Mouse (Mus musculus): ENCODE measurements around the gene Aipl1. TPM values are rescaled to one million over a fixed set of nuclear protein-coding genes. Genes with fewer than 3 reads are reported as not detected.

The Aipl1 gene
- total and polyA plus RNA-seq, 2 experiments from 2014 or later = 0.31 TPM; not detected in 1

DNA sequence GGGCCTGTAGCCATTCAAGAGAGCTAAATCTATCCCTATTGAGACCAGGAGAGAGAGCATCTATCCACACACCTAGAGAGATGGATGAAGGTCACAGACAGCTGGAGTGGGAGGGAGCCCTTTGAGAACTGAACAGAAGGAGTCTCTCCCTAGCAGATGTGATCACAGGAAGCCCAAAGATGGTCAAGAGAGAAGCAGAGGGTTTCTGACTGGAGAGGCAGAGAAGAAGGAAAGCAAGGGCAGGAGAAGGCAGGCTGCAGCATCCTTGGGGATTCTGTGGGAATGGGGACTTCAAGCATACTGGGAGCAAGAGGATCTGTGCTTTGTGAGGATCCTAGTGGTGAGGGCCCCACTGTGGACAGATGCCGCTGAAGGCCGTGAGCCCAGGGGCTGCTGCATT, 51.5 kb downstream of the Aipl1 start:
- Histone ChIP-seq H3K27ac (ENCODE audit: low read depth) (no peak overlapping the region), H3K27me3 (ENCODE audit: control insufficient read depth, insufficient read depth, low read length) (0 out of 2 replicates have a peak, but pooled peaks cover 3% of the 10 kb centered on the region), H3K9ac (replicated peaks; ENCODE audit: low read depth, low read length) (no peak overlapping the region), H3K4me1 (ENCODE audit: control insufficient read depth, insufficient read depth) (no peaks in the 10 kb centered on the region), H3K9me3 (replicated peaks; ENCODE audit: control insufficient read depth, low read length) (no peaks in the 10 kb centered on the region), H3K4me2 (ENCODE audit: low read depth, low read length) (no peak overlapping the region), H3K36me3 (replicated peaks; ENCODE audit: control insufficient read depth, insufficient read depth, low read length) (no peaks in the 10 kb centered on the region), H3K4me3 (ENCODE audit: low read depth, low read length) (no peak overlapping the region)
- DNase-seq (ENCODE audit: low spot score) = no peak
- WGBS = 87% methylated on average over 2 of the region's 2 CpGs
- ATAC-seq (ENCODE audit: insufficient read depth, low read depth) = no peak
- no peak for TF ChIP-seq EP300 (IDR thresholded peaks at IDR 0.05; ENCODE audit: low read depth)
- no peak for TF ChIP-seq CTCF (IDR thresholded peaks at IDR 0.05; ENCODE audit: low read depth)

DNA sequence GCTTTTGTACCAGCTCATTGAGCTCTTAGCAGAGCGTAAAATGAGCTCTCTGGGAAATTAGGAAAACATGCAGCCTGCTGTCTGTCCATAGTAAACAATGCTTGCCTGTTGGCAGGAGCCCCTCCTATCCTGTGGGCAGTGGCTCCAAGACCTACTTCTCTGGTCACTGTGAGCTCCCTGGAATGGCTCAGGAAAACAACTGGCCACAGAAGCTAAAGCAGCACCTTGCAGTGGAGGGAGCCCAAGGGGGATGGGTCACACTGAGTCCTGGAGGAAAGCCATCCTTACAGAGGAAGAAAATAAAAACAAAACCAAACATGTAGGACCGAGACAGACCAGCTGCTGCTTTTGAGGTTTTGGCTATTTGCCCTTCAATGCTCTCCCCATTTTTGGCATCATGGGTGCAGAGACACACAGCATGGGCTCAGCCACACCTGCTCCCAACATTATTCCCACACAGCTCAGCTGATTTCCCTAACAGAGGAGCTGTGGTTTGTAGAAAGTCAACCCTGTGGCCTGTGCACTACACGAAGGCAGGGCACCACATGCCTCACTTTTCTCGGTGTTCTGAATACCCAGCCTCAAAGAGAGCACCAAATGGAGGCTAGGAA, 52.1 kb downstream of the Aipl1 start:
- Histone ChIP-seq H3K36me3 (replicated peaks; ENCODE audit: control insufficient read depth, insufficient read depth, low read length) (no peaks in the 10 kb centered on the region), H3K4me2 (ENCODE audit: low read depth, low read length) (no peak overlapping the region), H3K4me1 (ENCODE audit: control insufficient read depth, insufficient read depth) (no peaks in the 10 kb centered on the region), H3K9me3 (replicated peaks; ENCODE audit: control insufficient read depth, low read length) (no peaks in the 10 kb centered on the region), H3K4me3 (ENCODE audit: low read depth, low read length) (no peak overlapping the region), H3K27me3 (ENCODE audit: control insufficient read depth, insufficient read depth, low read length) (0 out of 2 replicates have a peak, but pooled peaks cover 3% of the 10 kb centered on the region), H3K9ac (replicated peaks; ENCODE audit: low read depth, low read length) (no peak overlapping the region), H3K27ac (ENCODE audit: low read depth) (no peak overlapping the region)
- 39% methylated on average over 4 of the region's 4 CpGs for WGBS
- TF ChIP-seq CTCF (IDR thresholded peaks at IDR 0.05; ENCODE audit: low read depth) (no peak), EP300 (IDR thresholded peaks at IDR 0.05; ENCODE audit: low read depth) (no peak)
- no peak for DNase-seq (ENCODE audit: low spot score)
- no peak for ATAC-seq (ENCODE audit: insufficient read depth, low read depth)

DNA sequence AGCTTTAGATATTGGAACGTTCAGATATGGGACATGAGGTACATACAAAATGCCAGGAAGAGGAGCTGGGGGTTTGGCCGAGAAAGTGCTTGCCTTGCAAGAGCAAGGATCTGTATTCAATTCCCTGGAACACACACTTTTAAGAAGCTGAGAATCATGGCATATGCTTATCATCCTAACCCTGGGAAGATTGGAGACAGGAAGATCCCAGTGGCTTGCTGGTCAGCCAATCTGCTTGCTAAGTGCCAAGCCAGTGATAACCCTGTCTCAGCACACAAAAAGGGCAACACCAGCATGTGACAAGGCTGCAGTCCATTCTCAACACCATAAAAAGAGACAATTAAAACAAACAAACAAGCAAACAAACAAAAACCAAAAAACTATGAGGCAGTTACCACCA, 53.2 kb downstream of the Aipl1 start:
- Histone ChIP-seq H3K36me3 (replicated peaks; ENCODE audit: control insufficient read depth, insufficient read depth, low read length) (no peaks in the 10 kb centered on the region), H3K27me3 (ENCODE audit: control insufficient read depth, insufficient read depth, low read length) (0 out of 2 replicates have a peak, but pooled peaks cover 3% of the 10 kb centered on the region), H3K9ac (replicated peaks; ENCODE audit: low read depth, low read length) (no peak overlapping the region), H3K9me3 (replicated peaks; ENCODE audit: control insufficient read depth, low read length) (no peaks in the 10 kb centered on the region), H3K4me2 (ENCODE audit: low read depth, low read length) (no peak overlapping the region), H3K4me3 (ENCODE audit: low read depth, low read length) (no peak overlapping the region), H3K4me1 (ENCODE audit: control insufficient read depth, insufficient read depth) (no peaks in the 10 kb centered on the region), H3K27ac (ENCODE audit: low read depth) (no peak overlapping the region)
- TF ChIP-seq CTCF (IDR thresholded peaks at IDR 0.05; ENCODE audit: low read depth) (no peak), EP300 (IDR thresholded peaks at IDR 0.05; ENCODE audit: low read depth) (no peak)
- WGBS = 63% methylated on average over 2 of the region's 2 CpGs
- DNase-seq (ENCODE audit: low spot score) = no peak
- ATAC-seq (ENCODE audit: insufficient read depth, low read depth) = no peak

Other genes starting within 250 kb of the Aipl1 start
- gene Pimreg, start 4.5 kb upstream of the Aipl1 start, total RNA-seq (2014; rRNA removed; ENCODE audit: low replicate concordance) = 30.2 and 40.7 TPM in 2 replicates
- 24.6 and 25.8 TPM in 2 replicates for gene Pimreg, start 4.5 kb upstream of the Aipl1 start, polyA plus RNA-seq (2015; fragmentation: Nextera tagmentation; extraction: Ambion mirVana)
- 0.27 and 1.0 TPM in 2 replicates for gene Pitpnm3, start 98.3 kb upstream of the Aipl1 start, total RNA-seq (2014; rRNA removed; ENCODE audit: low replicate concordance)
- 0.29 and 0.38 TPM in 2 replicates for gene Pitpnm3, start 98.3 kb upstream of the Aipl1 start, polyA plus RNA-seq (2015; fragmentation: Nextera tagmentation; extraction: Ambion mirVana)
- not detected in 2 replicates for gene Gm43951, start 169.3 kb upstream of the Aipl1 start, total RNA-seq (2014; rRNA removed; ENCODE audit: low replicate concordance)
- gene Gm43951, start 169.3 kb upstream of the Aipl1 start, polyA plus RNA-seq (2015; fragmentation: Nextera tagmentation; extraction: Ambion mirVana) = 0.07 TPM in 1 of 2 replicates, not detected in the other
- gene 4933427D14Rik, start 169.9 kb upstream of the Aipl1 start, total RNA-seq (2014; rRNA removed; ENCODE audit: low replicate concordance) = 5.5 TPM in 2 replicates
- 4.4 and 4.5 TPM in 2 replicates for gene 4933427D14Rik, start 169.9 kb upstream of the Aipl1 start, polyA plus RNA-seq (2015; fragmentation: Nextera tagmentation; extraction: Ambion mirVana)
- gene Txndc17, start 170.0 kb upstream of the Aipl1 start, total RNA-seq (2014; rRNA removed; ENCODE audit: low replicate concordance) = 62.9 and 75.4 TPM in 2 replicates
- gene Txndc17, start 170.0 kb upstream of the Aipl1 start, polyA plus RNA-seq (2015; fragmentation: Nextera tagmentation; extraction: Ambion mirVana) = 151 and 155 TPM in 2 replicates
- 13.2 and 15.2 TPM in 2 replicates for gene Med31, start 178.1 kb upstream of the Aipl1 start, total RNA-seq (2014; rRNA removed; ENCODE audit: low replicate concordance)
- gene Med31, start 178.1 kb upstream of the Aipl1 start, polyA plus RNA-seq (2015; fragmentation: Nextera tagmentation; extraction: Ambion mirVana) = 30.8 and 33.0 TPM in 2 replicates
- not detected in 2 replicates for gene Slc13a5, start 229.7 kb upstream of the Aipl1 start, total RNA-seq (2014; rRNA removed; ENCODE audit: low replicate concordance)
- gene Slc13a5, start 229.7 kb upstream of the Aipl1 start, polyA plus RNA-seq (2015; fragmentation: Nextera tagmentation; extraction: Ambion mirVana) = not detected in 2 replicates

All from heart, postnatal 0 days (tissue).